Mouse (Mus musculus) megakaryocyte-erythroid progenitor cell, adult 5-6 weeks (primary cell): ENCODE measurements around the gene Apip. TPM values are rescaled to one million over a fixed set of nuclear protein-coding genes. Genes with fewer than 3 reads are reported as not detected.

ENCODE experiments used
- ATAC-seq: replicated peaks from 2 replicates; pipeline ENCODE4 v1.8.0; 2016; ENCODE audit warnings: mild to moderate bottlenecking, inconsistent platforms; ENCODE audit not compliant: severe bottlenecking, poor library complexity, low FRiP score, low TSS enrichment
- total RNA-seq, 2 experiments: library from RNA; stranded (forward) in 1 of 2; stranded (reverse) in 1 of 2; fragments of 200-1000, 215-1000 nt in 1 of 2; fragments of >200 nt in 1 of 2; fragmentation: Nextera tagmentation in 1 of 2; gene quantifications; 2 replicates each; pipeline ENCODE4 v1.2.3; 2014 to 2017

Apip gene
- total RNA-seq, 2 experiments from 2014 or later: 30.3 to 85.4 TPM

GRCm38 (mm10) chr2:103086432-103086831 is 13.0 kb downstream of the Apip start:
- 0 out of 2 replicates have a peak, but pooled peaks have one; percentile 53 for ATAC-seq

DNA sequence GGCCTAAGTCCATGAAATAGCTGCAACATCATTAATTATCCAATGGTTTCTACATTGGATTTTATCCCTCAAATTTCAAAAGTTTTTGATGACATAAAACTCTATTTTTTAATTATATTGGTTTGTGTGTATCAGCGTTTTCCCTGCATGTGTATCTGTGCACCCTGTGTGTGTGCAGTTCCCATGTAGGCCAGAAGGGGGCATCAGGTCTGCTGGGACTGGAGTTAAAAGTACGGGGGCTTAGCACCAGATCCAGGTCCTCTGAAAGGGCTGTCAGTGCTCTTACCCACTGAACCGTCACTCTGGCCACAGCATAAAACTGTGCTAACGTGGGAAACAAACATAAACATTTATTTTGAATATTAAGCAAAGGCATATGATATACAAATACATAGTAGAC is 14.6 kb downstream of the Apip start:
- no peak for ATAC-seq

DNA sequence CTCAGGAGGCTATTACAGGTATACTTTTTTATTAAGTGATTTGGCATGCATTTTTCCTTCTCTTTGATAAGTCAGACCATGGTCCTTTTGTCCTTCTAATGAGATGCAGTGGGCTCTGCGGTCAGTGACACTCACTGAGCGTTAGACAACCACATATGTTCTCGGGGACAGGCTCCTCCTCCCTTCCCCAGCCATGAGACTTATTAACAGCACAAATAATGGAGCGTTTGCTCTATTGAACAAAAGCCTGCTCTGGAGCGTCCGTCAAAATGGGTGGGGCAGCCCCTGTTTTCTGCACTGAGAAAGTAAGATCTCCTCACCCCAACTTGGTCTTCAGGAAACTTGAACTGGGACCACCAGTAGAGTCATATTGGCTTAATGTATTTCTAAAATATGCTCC is 16.0 kb downstream of the Apip start:
- ATAC-seq: no peak

GRCm38 (mm10) chr2:103102595-103102994 is 29.1 kb downstream of the Apip start:
- ATAC-seq: no peak

- no peak for ATAC-seq
These were observed 32.7 kb downstream of the Apip start for GRCm38 (mm10) chr2:103106172-103106571.

GRCm38 (mm10) chr2:103111669-103112068 is 38.2 kb downstream of the Apip start:
- ATAC-seq: no peak

DNA sequence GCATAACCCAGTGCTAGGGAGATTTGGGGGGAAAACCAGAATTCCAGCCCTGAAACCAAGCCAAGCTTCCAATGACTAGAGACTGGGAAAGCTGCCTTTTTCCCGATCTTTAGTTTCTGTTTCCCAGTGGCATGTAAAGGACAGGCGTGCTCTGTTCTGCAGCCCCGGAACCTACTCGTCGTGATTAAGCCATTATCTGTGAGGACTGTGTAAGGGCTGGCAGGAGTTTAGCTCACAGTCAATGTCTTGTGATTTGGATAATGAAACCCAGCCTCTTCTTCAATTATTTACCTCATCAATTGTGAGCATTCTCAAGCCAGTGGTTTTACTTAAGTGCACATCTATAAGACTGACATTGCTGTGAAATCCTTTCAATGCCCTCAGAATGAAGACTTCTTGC is 43.7 kb downstream of the Apip start:
- ATAC-seq: no peak

DNA sequence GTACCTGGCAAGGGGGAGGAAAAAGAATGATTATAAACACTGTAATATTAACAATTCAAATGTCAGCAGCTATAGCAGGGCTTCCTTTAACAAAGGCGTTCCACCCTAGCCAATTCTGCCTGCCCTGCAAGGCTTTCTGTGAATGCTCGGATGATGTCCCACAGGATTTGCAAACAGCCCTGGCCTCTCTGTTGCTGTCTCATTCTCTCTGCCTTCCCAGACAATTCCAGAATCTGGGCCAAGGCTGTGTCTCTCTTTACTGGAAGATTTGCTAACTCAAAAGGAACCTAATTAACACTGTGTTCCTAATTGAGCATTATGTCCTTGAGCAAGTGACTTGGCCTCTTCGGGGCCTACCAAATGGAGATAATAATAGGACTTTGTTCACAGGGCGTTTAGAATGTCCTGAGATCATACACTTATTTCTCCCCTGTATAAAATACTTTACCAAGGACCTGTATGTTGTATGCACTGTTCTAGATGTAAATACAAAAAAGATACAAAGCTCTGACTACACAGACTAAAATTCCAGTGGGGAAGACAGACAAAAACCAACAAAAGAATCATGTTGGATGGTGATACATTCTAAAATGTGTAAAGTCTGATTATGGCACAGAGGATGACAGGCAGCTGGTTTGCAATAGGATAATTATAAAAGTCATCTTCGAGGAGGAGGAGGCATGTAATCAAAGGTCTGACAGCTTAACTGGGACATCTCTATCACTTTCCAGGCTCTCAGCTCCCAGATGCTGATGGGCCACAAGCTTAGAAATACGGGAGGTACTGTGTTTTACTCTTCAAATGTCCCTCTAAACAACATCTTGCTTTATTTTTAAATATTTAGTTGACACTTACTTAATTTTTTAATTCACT is 45.1 kb downstream of the Apip start:
- ATAC-seq: peak; percentile 45

GRCm38 (mm10) chr2:103119197-103119854 is 45.9 kb downstream of the Apip start:
- peak; percentile 95 for ATAC-seq

DNA sequence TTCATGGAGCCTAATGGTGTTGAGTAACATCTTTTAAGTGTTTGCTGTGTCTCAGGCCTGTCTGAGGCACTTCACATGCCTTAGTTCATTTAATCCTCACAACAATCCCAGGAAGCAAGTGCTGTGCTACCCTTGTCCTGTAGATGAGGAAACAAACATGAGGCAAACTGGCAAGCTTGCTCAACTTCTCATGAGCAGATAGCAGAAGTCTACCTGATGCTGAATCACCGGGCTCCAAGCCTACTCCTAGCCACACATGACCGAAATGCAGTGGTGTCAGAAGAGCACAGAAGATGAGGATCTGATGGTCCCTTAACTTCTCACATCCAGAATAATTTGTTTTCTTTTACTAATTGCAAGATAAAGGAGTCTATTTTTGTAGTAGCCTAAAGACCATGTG is 56.2 kb downstream of the Apip start:
- ATAC-seq: no peak

DNA sequence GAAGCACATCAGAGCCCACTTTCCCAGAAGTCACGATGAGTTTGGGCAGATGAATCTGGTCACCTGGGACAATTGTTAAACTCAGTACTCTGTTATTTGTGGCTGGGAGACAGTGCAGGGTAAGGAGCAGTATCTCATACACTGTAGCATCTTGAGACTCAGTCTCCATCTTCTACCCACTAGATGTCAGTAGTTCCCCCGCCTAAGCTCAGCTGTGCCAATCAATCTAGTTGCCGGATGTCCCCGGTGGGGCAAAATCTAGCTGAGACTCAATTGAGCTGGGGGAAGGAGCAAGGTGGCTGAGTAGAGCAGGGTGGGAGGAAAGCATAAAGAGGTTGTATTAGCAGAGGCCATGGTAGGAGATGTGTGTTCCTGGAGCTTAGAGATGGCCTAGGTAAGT is 57.7 kb downstream of the Apip start:
- peak; percentile 68 for ATAC-seq

DNA sequence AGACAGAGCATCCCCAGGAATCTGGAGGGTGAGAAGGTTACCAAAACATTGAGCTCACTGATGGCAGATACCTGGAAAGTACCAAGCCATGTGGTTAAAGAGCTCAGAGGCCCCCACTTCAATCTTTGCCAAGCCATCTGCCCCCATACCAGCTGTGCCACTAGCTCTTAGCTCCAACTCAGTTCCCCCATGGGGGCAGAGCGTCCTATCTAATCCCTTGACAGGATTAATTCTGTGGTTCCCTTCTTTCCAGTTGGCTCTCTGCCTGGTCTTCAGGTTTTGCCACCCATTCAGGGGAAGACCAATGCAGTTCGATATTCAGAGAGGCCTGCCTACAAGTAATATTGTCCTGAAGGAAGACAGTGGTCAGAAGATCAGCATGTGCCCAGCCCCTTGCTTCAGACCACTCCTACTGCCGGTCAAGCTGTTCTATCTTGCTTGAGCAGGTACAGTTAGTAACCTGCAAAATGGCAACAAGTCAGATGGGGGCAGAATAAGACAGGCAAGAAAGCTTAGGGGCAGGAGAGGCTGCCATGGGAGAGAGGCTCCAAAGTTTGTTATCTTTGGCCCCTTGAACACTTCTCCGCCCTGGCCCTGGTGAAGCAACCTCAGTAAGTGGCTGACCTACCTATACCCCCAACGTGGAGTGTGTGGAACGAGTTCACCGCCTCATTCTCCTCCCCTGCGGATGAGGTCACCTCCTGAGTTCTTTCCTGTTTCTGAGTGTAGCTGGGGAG is 65.2 kb downstream of the Apip start:
- ATAC-seq: peak; percentile 52; the same call in 1 of the 2 replicates

Other genes with a start within 250 kb of the Apip start
- 111 and 112 TPM in 2 replicates for gene Cd44, start 172.0 kb upstream of the Apip start, total RNA-seq (2014; fragmentation: Nextera tagmentation)
- 124 and 143 TPM in 2 replicates for gene Cd44, start 172.0 kb upstream of the Apip start, total RNA-seq (2017)
- 17.9 and 24.6 TPM in 2 replicates for gene Pdhx, start 162 bp upstream of the Apip start, total RNA-seq (2014; fragmentation: Nextera tagmentation)
- gene Pdhx, start 162 bp upstream of the Apip start, total RNA-seq (2017): 22.6 and 30.6 TPM in 2 replicates
- not detected in 2 replicates for gene Ehf, start 229.6 kb downstream of the Apip start, total RNA-seq (2014; fragmentation: Nextera tagmentation)
- gene Ehf, start 229.6 kb downstream of the Apip start, total RNA-seq (2017): not detected in 2 replicates